Mouse (Mus musculus) urinary bladder, postnatal 4 days (tissue): ENCODE results near the gene Ylpm1.

Source experiments
- DNase-seq, 2 experiments: peaks; one replicate each; pipeline ENCODE4 v3.0.0; 2021 to 2022; ENCODE audit warnings: low spot score in 2 of 2

The Ylpm1 gene

DNA sequence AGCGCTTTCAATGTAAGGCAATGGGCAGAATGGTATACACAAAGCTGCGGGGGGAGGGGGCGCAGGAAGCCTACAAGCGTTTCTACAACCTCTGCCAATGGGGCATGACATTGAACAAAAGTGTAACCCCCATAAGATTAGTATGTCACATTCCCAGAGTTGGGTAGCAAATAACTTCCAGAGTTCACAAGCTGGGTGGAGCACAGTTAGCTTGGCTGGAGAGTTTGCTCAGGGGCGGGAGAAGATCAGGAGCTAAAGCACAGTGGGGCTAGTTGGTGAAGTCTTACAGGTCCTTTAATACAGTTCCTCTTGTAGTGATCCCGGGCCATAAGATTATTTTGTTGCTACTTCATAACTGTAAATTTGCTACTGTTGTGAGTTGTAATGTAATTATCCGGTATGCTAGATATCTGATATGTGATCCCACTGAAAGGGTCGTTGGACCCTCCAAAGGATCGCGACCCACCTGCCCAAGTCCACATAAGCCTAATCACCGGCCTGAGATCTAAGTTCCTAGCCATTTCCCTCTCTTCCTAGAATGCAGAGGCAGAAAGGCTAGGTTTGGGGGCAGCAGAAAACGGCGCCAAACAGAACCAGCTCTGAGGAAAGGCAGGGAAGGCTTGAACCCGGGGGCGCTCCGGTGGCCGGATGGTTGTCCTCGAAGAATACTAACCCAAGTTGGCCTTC lies 114.0 kb downstream of the Ylpm1 start:
- DNase-seq: no peak

DNA sequence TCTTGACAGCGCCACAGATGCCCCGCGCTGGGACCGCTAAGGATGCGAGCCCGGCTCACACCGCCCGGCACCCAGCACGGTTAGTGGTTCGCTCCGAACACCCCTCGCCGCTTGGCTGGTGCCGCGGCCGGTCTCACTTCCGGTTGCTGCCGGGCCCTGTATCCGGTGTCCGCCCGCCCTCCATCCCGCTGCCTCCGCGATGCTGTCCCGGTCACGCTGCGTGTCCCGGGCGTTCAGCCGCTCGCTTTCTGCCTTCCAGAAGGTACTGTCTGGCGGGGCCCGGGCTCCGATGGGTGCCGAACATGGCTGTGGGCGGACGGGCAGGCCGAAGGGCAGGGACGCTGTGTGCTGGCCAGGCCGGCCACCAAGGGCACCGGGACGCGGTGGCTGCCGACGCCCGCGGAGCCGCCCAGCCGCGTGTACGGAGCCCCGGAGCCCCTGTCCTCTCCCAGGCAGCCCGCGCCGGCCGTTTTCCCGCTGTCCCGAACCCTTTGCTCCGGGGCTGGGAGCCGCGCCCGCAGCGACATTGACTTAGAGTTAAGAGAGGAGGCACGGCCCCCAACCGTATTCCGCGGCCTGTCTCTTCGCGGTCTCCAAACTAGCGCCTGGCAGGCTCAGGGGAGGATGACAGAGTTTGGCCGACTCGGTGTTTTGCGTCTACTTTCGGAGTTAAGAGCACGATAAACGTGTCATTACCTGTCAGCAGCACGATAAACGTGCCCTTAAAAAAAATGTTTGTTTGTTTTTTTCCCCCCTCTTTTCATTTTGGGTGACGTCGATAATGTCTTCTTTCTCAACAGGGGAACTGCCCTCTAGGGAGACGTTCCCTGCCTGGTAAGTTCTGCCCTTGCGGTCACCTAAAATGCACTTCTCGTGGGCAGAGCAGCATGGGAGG lies 114.8 kb downstream of the Ylpm1 start, which contains the start of the genes Prox2 and Dlst:
Gene Prox2 (minus strand): TSS at position 62 of the 895 bp plus-strand sequence.
Gene Dlst (plus strand): TSS at position 136 of the 895 bp plus-strand sequence.
- peak; percentile 85 to 88 for DNase-seq

DNA sequence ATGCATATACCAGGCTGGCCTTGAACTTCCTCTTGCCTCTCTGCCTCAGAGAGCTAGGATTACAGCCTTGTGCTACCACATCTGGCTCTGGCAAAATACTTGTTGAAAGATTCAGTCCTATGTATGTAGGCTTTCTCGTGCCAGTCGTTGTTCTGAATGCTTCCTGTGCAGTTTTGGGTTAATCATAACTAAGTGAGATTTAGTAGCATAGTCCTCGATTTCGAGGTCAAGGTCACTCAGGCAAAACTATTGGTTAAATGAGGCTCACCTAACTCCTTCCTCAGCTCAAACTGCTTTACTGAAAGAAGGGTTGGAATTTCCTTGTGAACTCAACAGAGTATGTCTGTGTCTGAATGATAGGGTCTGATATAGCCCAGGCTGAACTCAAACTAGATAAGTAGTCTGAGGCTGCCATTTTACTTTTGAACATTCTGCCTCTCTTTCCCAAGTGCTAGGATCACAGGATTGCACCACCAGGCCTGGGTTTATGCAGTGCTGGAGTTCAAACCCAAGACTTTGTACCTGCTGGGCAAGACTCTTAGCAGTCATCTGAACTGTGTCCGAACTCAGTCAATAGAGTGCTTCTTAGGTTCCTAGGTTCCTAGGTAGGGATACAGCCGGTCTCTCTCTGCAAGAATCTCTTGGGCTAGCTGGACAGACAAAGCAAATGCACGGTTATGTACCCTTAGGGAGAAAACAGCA lies 116.6 kb downstream of the Ylpm1 start:
- no peak for DNase-seq

DNA sequence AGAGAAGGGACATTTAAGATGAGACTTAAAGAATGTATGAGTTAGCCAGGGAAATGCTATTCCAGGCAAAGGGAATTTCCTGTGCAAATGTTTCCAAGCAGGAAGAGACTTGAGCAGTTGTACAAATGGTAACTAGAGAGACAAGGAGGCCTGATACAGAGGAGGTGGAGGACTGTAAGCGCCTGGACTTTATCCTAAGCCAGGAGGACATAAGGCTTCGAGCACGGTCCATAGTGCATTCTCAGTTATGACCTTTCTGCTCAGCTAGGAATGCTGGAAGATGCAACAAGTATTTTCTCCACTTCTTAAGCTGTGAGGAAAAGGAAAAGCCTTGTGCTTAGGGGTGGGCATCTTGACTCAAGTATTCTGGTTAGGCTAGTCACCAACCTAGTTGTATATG lies 117.2 kb downstream of the Ylpm1 start:
- no peak for DNase-seq

DNA sequence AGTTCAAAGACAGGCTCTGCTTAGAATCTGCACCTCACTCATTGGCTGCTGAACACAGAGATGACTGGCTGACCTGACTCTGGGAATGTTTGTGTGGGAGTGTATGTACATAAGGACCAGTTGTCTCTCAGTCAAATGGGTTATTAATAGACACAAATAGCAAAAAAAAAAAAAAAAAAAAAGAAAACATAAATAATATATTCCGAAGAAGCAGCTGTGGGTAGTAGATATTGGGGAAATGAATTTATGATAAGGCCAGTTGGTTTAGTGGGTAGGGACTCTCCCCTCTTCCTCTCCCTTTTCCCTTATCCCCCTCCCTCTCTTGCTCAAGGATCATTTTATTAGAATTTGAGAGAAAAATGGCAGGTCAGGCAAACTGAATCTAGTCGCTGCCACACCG lies 117.8 kb downstream of the Ylpm1 start:
- DNase-seq: no peak

DNA sequence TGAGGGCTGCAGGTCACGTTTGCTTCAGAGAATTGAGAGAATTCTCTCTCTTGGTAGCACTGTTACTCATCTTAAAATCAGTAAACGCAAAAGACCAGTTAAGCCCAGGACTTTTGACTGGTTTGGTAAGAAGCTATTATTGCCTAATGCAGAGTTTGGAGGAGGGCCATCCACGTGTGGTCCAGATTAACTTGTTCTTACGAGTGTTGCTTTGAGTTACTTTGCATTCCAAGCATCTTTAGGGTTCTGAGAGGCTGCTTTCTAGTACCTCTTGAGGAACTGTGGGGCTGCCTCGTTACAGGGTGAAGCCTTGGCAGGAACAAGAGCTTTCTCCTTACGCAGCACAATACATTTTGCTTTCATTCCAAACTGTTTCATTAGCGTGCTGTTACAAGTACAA lies 119.6 kb downstream of the Ylpm1 start:
- no peak for DNase-seq
